Mouse (Mus musculus) forebrain, embryonic 13.5 days (tissue): ENCODE measurements around the gene Bcl7a. TPM values are rescaled to one million over a fixed set of nuclear protein-coding genes. Genes with fewer than 3 reads are reported as not detected.
A peak's percentile ranks its signal among the peaks of the same experiment; 100 is the strongest.

Source experiments
- ATAC-seq: fragments of 200-750 bp; cut with Nextera tagmentation; 2 replicates; pipeline ENCODE4 v1.8.0; 2017
- H3K27ac ChIP-seq: fragments of 300-500 bp; sonication (generic); 2 replicates; pipeline ENCODE4 v1.5.1; 2015; ENCODE audit warnings: inconsistent platforms, mild to moderate bottlenecking, moderate library complexity
- H3K27me3 ChIP-seq: fragments of 300-500 bp; sonication (generic); 2 replicates; pipeline ENCODE4 v1.6.1; 2015; ENCODE audit warnings: mild to moderate bottlenecking, inconsistent platforms
- H3K36me3 ChIP-seq: fragments of 300-500 bp; sonication (generic); 2 replicates; pipeline ENCODE4 v1.6.1; 2015; ENCODE audit warnings: mild to moderate bottlenecking, inconsistent platforms; ENCODE audit not compliant: poor library complexity, severe bottlenecking
- H3K4me1 ChIP-seq: fragments of 300-500 bp; sonication (generic); 2 replicates; pipeline ENCODE4 v1.6.1; 2015; ENCODE audit warnings: inconsistent platforms
- H3K4me2 ChIP-seq: fragments of 300-500 bp; sonication (generic); 2 replicates; pipeline ENCODE4 v1.6.1; 2015; ENCODE audit warnings: inconsistent platforms, mild to moderate bottlenecking, moderate library complexity
- H3K4me3 ChIP-seq: fragments of 300-500 bp; sonication (generic); 2 replicates; pipeline ENCODE4 v1.5.1; 2015; ENCODE audit warnings: mild to moderate bottlenecking, inconsistent platforms
- H3K9ac ChIP-seq: fragments of 300-500 bp; sonication (generic); 2 replicates; pipeline ENCODE4 v1.6.1; 2015; ENCODE audit warnings: mild to moderate bottlenecking, inconsistent platforms
- H3K9me3 ChIP-seq: fragments of 300-500 bp; sonication (generic); replicated peaks from 2 replicates; pipeline ENCODE4 v1.6.1; 2016; ENCODE audit warnings: inconsistent platforms
- WGBS: fragments of 180-500 bp; shearing (Covaris S2); methylation state at CpG from one replicate; pipeline ENCODE4 v1.1.7; 2015; 5-methylcytosine and 5-hydroxymethylcytosine counted together
- polyA plus RNA-seq: library from polyadenylated mRNA; unstranded; fragments of >200 nt; fragmentation: Nextera tagmentation; extraction: Ambion mirVana; gene quantifications from 2 replicates; pipeline ENCODE4 v1.2.1, GENCODE M21; 2015

Bcl7a gene
- polyA plus RNA-seq, 1 experiment from 2014 or later, result 75.0 TPM

DNA sequence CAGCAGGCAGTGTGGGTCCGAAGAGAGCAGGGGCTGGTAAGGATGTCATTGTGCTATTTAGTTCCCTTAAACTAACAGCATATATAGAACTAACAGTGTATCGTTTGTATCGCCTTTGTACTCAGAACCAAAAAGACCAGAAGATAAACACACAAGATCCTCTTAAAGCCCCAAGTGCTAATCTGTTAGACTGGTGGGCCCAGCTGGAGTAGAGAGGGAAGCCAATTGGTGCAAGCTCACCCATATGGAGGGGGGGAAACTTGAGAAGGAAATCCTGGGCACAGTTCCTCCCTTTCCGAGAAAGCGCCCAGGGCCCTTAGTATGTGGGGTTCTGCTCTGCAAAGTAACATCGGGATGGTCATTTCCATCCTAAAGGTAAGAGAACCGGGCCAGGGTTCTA is 33.4 kb upstream of the Bcl7a start:
- Histone ChIP-seq H3K4me1 (peaks cover 9% of the 10 kb centered on the region), H3K4me3 (no peak overlapping the region), H3K27ac (peak overlapping the region; percentile 65), H3K9me3 (no peaks in the 10 kb centered on the region), H3K4me2 (0 out of 2 replicates have a peak overlapping the region, but pooled peaks have one; percentile 0), H3K9ac (no peak overlapping the region), H3K27me3 (no peaks in the 10 kb centered on the region), H3K36me3 (no peaks in the 10 kb centered on the region)
- 67% methylated on average over 7 of the region's 7 CpGs for WGBS
- no peak for ATAC-seq

DNA sequence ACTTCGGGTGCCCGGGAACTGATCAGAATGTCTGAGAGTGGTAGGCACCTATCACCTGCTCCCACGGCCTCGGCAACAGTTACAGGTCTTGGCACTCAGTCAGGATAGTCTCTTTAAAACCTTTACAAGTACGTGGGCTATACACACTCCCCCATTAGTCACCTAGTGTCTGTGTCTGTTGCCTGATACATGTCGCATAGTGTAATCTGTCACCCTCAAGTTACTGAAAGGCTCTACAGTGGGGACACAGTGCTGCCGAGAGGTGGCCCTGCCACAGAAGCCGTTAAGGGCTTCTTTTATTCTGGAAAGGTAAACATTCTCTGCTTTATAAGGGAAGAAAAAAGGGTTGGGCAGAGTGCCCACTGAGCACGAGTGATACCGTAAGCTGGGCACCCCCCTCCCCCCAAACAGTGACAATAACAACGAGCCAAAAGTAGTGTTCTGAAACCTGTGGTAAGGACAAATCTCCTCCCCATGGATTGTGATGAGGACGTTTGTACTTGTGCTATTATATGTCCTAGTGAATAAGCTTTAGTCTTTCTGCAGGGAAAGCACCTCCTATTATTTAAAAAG is 30.5 kb upstream of the Bcl7a start:
- 40% methylated on average over 12 of the region's 12 CpGs for WGBS
- Histone ChIP-seq H3K27ac (no peak overlapping the region), H3K9ac (no peak overlapping the region), H3K4me1 (peaks cover 17% of the 10 kb centered on the region), H3K36me3 (no peaks in the 10 kb centered on the region), H3K4me2 (no peak overlapping the region), H3K9me3 (no peaks in the 10 kb centered on the region), H3K4me3 (no peak overlapping the region), H3K27me3 (no peaks in the 10 kb centered on the region)
- no peak for ATAC-seq

DNA sequence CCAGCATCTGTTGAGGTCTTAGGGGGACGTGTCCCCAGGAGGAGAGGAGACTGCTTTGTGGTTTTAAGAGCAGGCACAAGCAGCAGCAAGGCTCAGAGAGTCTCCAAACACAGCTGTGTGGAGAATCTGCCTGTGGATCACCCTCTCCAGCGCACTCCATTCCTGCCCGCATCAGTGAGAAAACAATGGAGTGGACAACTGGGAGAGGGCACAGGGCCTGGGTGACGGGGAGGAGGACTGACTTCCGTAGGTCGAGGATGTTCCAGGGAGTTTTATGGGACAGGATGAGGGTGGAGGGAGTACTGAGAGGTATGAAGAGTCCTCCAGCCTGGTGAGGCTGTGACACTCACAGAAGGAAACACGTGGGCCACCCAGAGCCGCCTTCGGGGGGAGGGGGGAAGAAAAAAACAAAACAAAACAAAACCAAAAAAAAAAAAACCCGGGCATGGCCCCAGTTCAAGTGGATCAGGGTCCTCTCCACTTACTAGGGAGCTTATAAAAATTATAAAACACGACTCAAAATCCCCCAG is 29.7 kb upstream of the Bcl7a start:
- WGBS, result 63% methylated on average over 11 of the region's 11 CpGs
- no peak overlapping the region for H3K4me3 ChIP-seq
- H3K27ac ChIP-seq, result no peak overlapping the region
- no peak overlapping the region for H3K9ac ChIP-seq
- H3K9me3 ChIP-seq, result no peaks in the 10 kb centered on the region
- H3K4me1 ChIP-seq, result peaks cover 20% of the 10 kb centered on the region
- H3K36me3 ChIP-seq, result no peaks in the 10 kb centered on the region
- no peak for ATAC-seq
- no peaks in the 10 kb centered on the region for H3K27me3 ChIP-seq
- H3K4me2 ChIP-seq, result no peak overlapping the region

DNA sequence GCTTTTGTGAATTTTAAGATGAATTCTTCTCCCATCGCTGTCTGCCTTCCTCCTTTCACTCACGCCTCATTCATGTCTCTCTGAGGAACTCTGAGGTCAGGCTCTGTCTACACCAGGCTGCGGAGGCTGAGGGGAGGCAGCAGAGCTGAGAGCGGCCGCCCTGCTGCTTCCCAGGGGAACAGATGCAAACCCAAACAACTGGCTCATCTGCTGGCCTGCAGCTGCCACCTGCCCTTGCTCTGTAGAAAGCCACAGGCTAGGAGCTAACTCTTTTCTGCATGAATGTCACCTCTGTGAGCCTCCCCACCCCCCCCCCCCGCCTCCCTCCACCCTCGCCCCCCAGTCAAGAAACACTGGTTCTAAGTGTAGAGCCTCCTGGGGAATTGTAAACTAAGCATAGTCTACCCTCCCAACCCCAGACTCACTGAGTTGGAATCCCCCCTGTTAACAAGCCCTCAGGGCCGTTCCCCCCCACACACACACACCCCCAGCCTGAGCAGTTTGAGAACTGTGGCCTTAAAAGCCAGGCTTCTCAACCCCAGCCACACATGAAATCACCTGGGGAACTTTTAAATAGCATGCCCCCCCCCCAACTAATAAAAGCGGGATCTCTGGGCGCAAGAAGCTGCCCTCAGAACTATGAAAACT is 28.3 kb upstream of the Bcl7a start:
- Histone ChIP-seq H3K4me2 (no peak overlapping the region), H3K4me1 (peaks cover 20% of the 10 kb centered on the region), H3K9ac (no peak overlapping the region), H3K36me3 (no peaks in the 10 kb centered on the region), H3K4me3 (no peak overlapping the region), H3K9me3 (no peaks in the 10 kb centered on the region), H3K27ac (no peak overlapping the region), H3K27me3 (no peaks in the 10 kb centered on the region)
- WGBS, result 39% methylated on average over 10 of the region's 10 CpGs
- no peak for ATAC-seq

DNA sequence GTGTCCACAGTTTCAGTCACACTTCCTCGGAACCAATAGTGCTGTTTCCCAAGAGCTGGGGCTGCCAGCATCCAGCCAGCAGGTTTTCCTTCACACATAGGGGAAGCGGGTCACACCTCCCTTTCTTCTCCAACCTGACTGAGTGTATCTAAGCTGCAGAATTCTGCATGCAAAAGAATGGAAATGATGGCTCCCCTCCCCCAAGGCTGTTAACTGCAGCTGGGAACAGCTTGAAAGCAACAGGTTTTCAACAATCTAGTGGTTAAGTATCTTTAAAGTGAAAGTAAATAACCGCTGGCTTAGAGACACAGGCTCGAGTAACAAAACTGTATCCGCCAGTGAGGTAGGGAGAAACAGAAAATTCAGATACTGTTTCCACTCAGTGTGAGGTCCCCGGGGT is 25.6 kb upstream of the Bcl7a start:
- Histone ChIP-seq H3K9me3 (no peaks in the 10 kb centered on the region), H3K4me3 (no peak overlapping the region), H3K27ac (no peak overlapping the region), H3K4me1 (peaks cover 18% of the 10 kb centered on the region), H3K36me3 (no peaks in the 10 kb centered on the region), H3K4me2 (0 out of 2 replicates have a peak overlapping the region, but pooled peaks have one; percentile 27), H3K9ac (no peak overlapping the region), H3K27me3 (no peaks in the 10 kb centered on the region)
- 32% methylated on average over 6 of the region's 6 CpGs for WGBS
- no peak for ATAC-seq

DNA sequence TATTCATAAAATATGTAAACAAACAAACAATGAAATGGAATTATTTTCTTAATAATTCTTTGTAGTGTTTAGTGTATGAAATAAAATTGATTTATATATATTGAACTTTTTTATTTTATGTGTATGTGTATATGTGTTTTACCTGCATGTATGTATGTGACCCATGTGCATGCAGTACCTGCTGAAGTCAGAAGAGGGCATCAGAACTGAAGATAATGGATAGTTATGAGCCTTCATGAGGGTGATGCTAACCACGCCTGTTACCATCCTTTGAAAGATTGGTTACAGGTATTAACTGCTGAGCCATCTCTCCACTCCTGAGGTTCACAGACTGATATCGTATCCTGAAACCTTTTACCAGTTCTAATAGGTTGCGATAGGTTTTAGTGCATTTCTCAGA is 23.5 kb upstream of the Bcl7a start:
- Histone ChIP-seq H3K4me2 (no peak overlapping the region), H3K4me1 (peaks cover 21% of the 10 kb centered on the region), H3K36me3 (no peaks in the 10 kb centered on the region), H3K9me3 (no peaks in the 10 kb centered on the region), H3K27me3 (no peaks in the 10 kb centered on the region), H3K4me3 (no peak overlapping the region), H3K27ac (no peak overlapping the region), H3K9ac (no peak overlapping the region)
- no peak for ATAC-seq
- WGBS, result 96% methylated on average over 3 of the region's 3 CpGs

DNA sequence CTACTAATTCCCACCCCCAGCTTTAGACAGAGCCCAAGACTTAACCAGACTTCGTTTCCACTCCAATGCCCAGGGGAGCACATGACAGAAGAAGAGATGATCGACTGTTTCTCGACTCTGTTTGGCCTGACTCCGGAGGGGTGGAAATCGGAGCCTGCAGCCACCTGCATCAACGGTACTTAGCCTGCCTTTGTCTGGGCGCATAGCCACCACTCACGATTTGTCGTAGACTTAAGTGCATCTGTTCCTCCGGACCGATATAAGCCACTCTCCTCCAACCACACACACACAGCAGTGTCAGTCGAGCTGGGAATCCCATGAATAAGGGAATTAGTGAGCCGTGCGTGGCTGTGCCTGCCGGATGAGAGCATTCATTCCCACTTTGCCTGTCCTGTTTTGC is 19.4 kb upstream of the Bcl7a start:
- H3K36me3 ChIP-seq, result no peaks in the 10 kb centered on the region
- no peak for ATAC-seq
- no peaks in the 10 kb centered on the region for H3K27me3 ChIP-seq
- H3K9me3 ChIP-seq, result no peaks in the 10 kb centered on the region
- 5% methylated on average over 15 of the region's 15 CpGs for WGBS
- peak overlapping the region; percentile 42 for H3K4me2 ChIP-seq
- peak overlapping the region; percentile 35; the same call in 1 of the 2 replicates for H3K27ac ChIP-seq
- peaks cover 22% of the 10 kb centered on the region for H3K4me1 ChIP-seq
- H3K4me3 ChIP-seq, result no peak overlapping the region; the same call in 1 of the 2 replicates
- H3K9ac ChIP-seq, result peak overlapping the region; percentile 30; the same call in 1 of the 2 replicates

DNA sequence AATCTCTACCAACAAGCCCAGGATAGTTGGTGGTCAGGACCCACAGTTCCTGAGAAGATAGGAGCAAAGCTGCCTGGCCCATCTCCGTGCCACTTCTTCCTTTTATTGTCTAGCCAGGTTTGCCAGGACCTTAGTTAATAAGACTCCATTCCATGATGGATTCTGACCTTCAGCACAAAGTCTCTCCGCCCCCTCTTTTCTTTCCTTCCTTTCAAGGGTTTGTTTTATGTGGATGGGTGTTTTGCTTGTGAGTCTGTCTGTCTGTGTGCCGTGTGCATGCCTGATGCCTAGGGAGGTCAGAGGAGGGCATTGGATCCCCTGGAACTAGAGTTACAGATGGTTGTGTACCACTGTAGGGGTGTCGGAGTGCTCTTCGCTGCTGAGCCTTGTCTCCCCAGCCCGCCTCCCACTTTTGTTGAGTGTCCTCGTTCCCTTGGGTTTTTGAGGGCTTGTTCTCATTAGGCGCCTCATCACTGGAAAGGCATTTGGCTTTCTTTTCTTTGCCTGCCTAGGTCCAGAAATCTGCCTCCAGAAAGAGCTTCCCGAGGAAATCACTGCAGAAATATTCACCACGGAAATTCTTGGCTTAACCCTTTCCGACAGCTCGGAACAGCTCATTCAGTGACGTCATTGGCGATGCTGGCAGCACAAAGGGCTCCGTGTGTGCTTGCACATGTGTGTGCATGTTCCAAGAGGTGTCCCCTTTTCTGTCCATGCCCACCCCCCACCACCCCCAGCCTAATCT is 17.5 kb upstream of the Bcl7a start:
- Histone ChIP-seq H3K27ac (no peak overlapping the region), H3K27me3 (no peaks in the 10 kb centered on the region)
- whole genome bisulfite sequencing, result 49% methylated on average over 15 of the region's 15 CpGs

DNA sequence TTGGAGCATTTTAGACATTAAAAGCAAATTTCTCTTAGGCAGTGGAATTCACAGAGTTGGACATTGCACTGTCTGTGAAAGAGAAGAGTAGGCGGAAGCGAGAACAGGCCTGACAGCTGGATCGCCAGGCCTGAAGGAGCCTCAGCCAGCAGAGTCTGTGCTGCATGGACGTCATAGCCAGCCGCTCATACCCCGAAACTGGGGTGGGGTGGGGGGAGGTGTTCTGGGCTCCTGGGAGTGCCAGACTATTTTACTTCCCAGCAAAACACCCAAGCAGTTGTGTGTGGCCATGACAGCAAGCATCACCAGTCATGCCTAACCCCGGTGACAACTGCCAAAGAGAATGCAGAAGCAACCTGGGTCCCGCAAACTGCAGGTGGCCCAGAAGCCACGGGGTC is 16.9 kb upstream of the Bcl7a start:
- peaks cover 22% of the 10 kb centered on the region for H3K4me1 ChIP-seq

More for the DNA sequence above, 17.5 kb upstream of the Bcl7a start:
- H3K36me3 ChIP-seq, result no peaks in the 10 kb centered on the region
- no peak overlapping the region for H3K4me2 ChIP-seq
- no peak for ATAC-seq
- H3K4me3 ChIP-seq, result no peak overlapping the region
- no peaks in the 10 kb centered on the region for H3K9me3 ChIP-seq
- H3K4me1 ChIP-seq, result peaks cover 22% of the 10 kb centered on the region
- no peak overlapping the region for H3K9ac ChIP-seq

DNA sequence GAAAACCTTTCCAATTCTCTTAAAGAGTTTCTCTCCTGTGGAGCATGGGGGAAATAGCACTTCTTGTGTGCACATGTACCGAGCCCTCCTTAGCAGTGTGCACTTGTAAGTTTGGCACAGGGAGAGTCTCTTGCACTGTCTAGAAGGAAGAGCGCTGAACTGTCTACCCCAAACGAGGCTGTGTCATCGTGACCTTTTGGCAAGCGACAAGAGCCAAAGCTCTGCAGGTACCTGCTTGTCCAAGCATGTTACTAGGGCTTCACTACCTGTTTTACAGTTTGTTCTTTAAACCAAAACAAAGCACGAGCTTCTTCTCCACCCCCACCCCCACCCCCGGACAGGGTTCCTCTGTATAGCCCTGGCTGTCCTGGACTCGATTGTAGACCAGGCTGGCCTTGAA is 15.9 kb upstream of the Bcl7a start:
- 87% methylated on average over 8 of the region's 8 CpGs for WGBS
- no peaks in the 10 kb centered on the region for H3K9me3 ChIP-seq
- H3K4me3 ChIP-seq, result no peak overlapping the region
- no peaks in the 10 kb centered on the region for H3K36me3 ChIP-seq
- no peak overlapping the region for H3K9ac ChIP-seq
- H3K27ac ChIP-seq, result no peak overlapping the region
- H3K4me2 ChIP-seq, result no peak overlapping the region
- no peaks in the 10 kb centered on the region for H3K27me3 ChIP-seq
- H3K4me1 ChIP-seq, result peaks cover 22% of the 10 kb centered on the region
- ATAC-seq, result no peak

More for the DNA sequence above, 16.9 kb upstream of the Bcl7a start:
- no peak overlapping the region for H3K4me2 ChIP-seq
- no peaks in the 10 kb centered on the region for H3K36me3 ChIP-seq
- H3K9me3 ChIP-seq, result no peaks in the 10 kb centered on the region
- H3K4me3 ChIP-seq, result no peak overlapping the region
- no peak overlapping the region for H3K27ac ChIP-seq
- H3K27me3 ChIP-seq, result no peaks in the 10 kb centered on the region
- H3K9ac ChIP-seq, result no peak overlapping the region
- ATAC-seq, result no peak
- 74% methylated on average over 9 of the region's 9 CpGs for WGBS

DNA sequence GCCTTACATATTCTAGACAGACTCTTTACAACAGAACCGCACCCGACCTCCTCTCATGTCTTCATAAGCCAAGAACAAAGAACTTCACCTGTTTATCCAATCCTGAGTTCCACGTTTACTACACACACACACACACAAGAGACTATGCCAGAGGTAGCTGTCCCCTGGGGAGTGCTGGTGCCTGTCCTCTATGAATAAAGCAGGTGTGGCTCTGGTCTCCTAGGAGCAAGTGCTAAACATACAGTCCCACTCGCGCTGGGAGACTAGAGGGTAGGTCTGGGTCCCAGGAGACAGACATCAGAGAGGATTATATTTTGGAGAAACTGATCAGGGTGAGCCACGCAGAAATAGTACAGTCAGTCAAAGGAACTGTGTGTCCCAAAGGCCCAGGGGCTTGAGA is 10.1 kb upstream of the Bcl7a start:
- no peaks in the 10 kb centered on the region for H3K9me3 ChIP-seq
- H3K4me1 ChIP-seq, result peaks cover 7% of the 10 kb centered on the region
- H3K9ac ChIP-seq, result no peak overlapping the region
- no peak for ATAC-seq
- H3K4me2 ChIP-seq, result no peak overlapping the region
- WGBS, result 91% methylated on average over 6 of the region's 6 CpGs
- no peak overlapping the region for H3K27ac ChIP-seq
- H3K27me3 ChIP-seq, result no peaks in the 10 kb centered on the region
- no peaks in the 10 kb centered on the region for H3K36me3 ChIP-seq
- H3K4me3 ChIP-seq, result no peak overlapping the region

DNA sequence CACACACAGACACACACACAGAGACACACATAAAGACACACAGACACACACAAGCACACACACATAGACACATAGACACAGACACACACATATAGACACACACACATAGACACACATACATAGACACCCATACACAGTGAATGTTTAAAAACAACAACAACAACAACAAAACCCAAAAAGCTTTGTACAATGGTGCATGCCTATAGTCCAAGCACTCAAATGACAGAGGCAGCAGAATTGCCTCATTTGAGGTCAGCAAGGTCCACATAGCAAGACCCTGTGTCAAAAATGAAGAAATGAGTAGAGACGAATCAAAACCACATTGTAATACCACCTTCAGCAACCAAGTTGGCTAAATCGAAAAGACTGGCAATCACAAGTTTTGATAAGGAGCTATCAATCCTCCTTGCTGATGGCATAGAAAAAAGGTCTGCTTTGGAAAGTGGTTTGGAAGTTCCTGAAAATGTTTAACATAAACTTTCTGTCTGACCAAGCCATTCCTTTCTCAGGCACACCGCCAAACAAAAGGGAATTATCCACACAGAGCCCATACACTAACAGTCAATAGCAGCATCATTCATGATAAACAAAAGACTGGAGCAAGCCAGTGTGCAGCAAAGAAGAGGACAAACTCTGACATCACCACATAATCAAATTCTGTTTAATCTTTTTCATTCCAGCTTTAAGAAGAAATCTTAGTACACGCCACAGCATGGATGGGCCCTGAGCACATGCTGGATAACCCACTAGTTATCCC is 7.3 kb upstream of the Bcl7a start:
- no peak overlapping the region for H3K9ac ChIP-seq
- H3K9me3 ChIP-seq, result no peaks in the 10 kb centered on the region
- no peak overlapping the region for H3K27ac ChIP-seq
- no peaks in the 10 kb centered on the region for H3K36me3 ChIP-seq
- no peak for ATAC-seq
- no peak overlapping the region for H3K4me2 ChIP-seq
- H3K27me3 ChIP-seq, result no peaks in the 10 kb centered on the region
- H3K4me3 ChIP-seq, result no peak overlapping the region
- 33% methylated on average over 4 of the region's 4 CpGs for WGBS
- H3K4me1 ChIP-seq, result peaks cover 7% of the 10 kb centered on the region
